Comparison of ENCODE assay signal across 8 mouse cellular contexts in genomic region chr11:62247759-62248400, GRCm38 (mm10). TPM values are rescaled to one million over a fixed set of nuclear protein-coding genes. Genes with fewer than 3 reads are reported as not detected.
DNase-seq lines count a peak whose midpoint lies in the region; ATAC-seq lines count a peak whose summit lies in the region.

No protein-coding gene starts in this region.

- peak overlapping the region; percentile 40 for H3K9ac ChIP-seq in liver, embryonic 12.5 days

- H3K4me3 ChIP-seq in heart, embryonic 10.5 days: peak overlapping the region; percentile 77
- H3K4me3 ChIP-seq in liver, embryonic 12.5 days: peak overlapping the region; percentile 65

- H3K27me3 ChIP-seq in heart, embryonic 10.5 days (ENCODE audit: insufficient read depth, poor library complexity, severe bottlenecking): peaks cover 46% of the 10 kb centered on the region
- peaks cover 69% of the 10 kb centered on the region for H3K27me3 ChIP-seq in liver, embryonic 12.5 days (replicated peaks)

- H3K9me3 ChIP-seq in heart, embryonic 10.5 days: 0 out of 2 replicates have a peak, but pooled peaks cover 6% of the 10 kb centered on the region
- H3K9me3 ChIP-seq in liver, embryonic 12.5 days (replicated peaks): 0 out of 2 replicates have a peak, but pooled peaks cover 4% of the 10 kb centered on the region

- H3K4me2 ChIP-seq in liver, embryonic 12.5 days: peak overlapping the region; percentile 99

- no peak for DNase-seq in heart, embryonic 10.5 days (ENCODE audit: low spot score)
- no peak for DNase-seq in heart, adult 18-20 months
- peak; percentile 9 for DNase-seq in thymus, postnatal 0 days (ENCODE audit: low spot score)
- DNase-seq in thymus, adult 18-20 months: no peak
- no peak for DNase-seq in cerebellum, adult 9-11 months
- no peak for DNase-seq in frontal cortex, postnatal 10 days (ENCODE audit: low spot score in 2 of 2)

- no peak for ATAC-seq in liver, embryonic 12.5 days
- ATAC-seq in frontal cortex, adult (ENCODE audit: low TSS enrichment): no peak

- 38% methylated on average over 18 of the region's 18 CpGs for WGBS in heart, embryonic 10.5 days
- WGBS in liver, embryonic 12.5 days (ENCODE audit: insufficient replicate concordance): 27% methylated on average over 18 of the region's 18 CpGs

- no peaks in the 10 kb centered on the region for H3K36me3 ChIP-seq in heart, embryonic 10.5 days
- no peaks in the 10 kb centered on the region for H3K36me3 ChIP-seq in liver, embryonic 12.5 days

- peaks cover 23% of the 10 kb centered on the region for H3K4me1 ChIP-seq in heart, embryonic 10.5 days
- peaks cover 29% of the 10 kb centered on the region for H3K4me1 ChIP-seq in liver, embryonic 12.5 days

- H3K27ac ChIP-seq in heart, embryonic 10.5 days: no peak overlapping the region
- no peak overlapping the region for H3K27ac ChIP-seq in liver, embryonic 12.5 days

RNA-seq across cellular contexts. Expression of gene Adora2b, which starts 0.9 kb away (rescaled TPM):
- 0.79 and 1.7 TPM in 2 replicates for polyA plus RNA-seq in heart, embryonic 10.5 days (2016; fragmentation: Nextera tagmentation; extraction: Ambion mirVana)
- total RNA-seq in heart, adult 18-20 months (2021): 1 to 10 TPM; 1.2 to 1.6 TPM
- polyA plus RNA-seq in thymus, postnatal 0 days (2015; fragmentation: Nextera tagmentation; extraction: Ambion mirVana): 1.7 and 2.4 TPM in 2 replicates
- 0.39 and 0.41 TPM in 2 replicates for polyA plus RNA-seq in liver, embryonic 12.5 days (2016; fragmentation: Nextera tagmentation; extraction: Ambion mirVana)

RNA-seq across cellular contexts. Expression of gene Zswim7, which starts 33.3 kb away (rescaled TPM):
- polyA plus RNA-seq in heart, embryonic 10.5 days (2016; fragmentation: Nextera tagmentation; extraction: Ambion mirVana): 19.2 and 19.6 TPM in 2 replicates
- total RNA-seq in heart, adult 18-20 months (2021): 10 to 100 TPM; 19.6 to 20.0 TPM
- 12.4 and 14.0 TPM in 2 replicates for polyA plus RNA-seq in thymus, postnatal 0 days (2015; fragmentation: Nextera tagmentation; extraction: Ambion mirVana)
- polyA plus RNA-seq in liver, embryonic 12.5 days (2016; fragmentation: Nextera tagmentation; extraction: Ambion mirVana): 14.1 and 14.4 TPM in 2 replicates

RNA-seq across cellular contexts. Expression of gene Ttc19, which starts 33.4 kb away (rescaled TPM):
- 16.6 and 20.3 TPM in 2 replicates for polyA plus RNA-seq in heart, embryonic 10.5 days (2016; fragmentation: Nextera tagmentation; extraction: Ambion mirVana)
- total RNA-seq in heart, adult 18-20 months (2021): 10 to 100 TPM; 42.8 to 46.0 TPM
- polyA plus RNA-seq in thymus, postnatal 0 days (2015; fragmentation: Nextera tagmentation; extraction: Ambion mirVana): 9.0 and 12.4 TPM in 2 replicates
- 8.5 and 8.7 TPM in 2 replicates for polyA plus RNA-seq in liver, embryonic 12.5 days (2016; fragmentation: Nextera tagmentation; extraction: Ambion mirVana)
